Mouse (Mus musculus): ENCODE measurements around the gene Stk32c. TPM values are rescaled to one million over a fixed set of nuclear protein-coding genes. Genes with fewer than 3 reads are reported as not detected.
A peak's percentile ranks its signal among the peaks of the same experiment; 100 is the strongest.

The Stk32c gene
- polyA plus RNA-seq, 1 experiment from 2014 or later: 1.2 TPM

- H3K27me3 ChIP-seq (ENCODE audit: control insufficient read depth, insufficient read depth, low read length): no peaks in the 10 kb centered on the region
- no peaks in the 10 kb centered on the region for H3K4me1 ChIP-seq (replicated peaks; ENCODE audit: control insufficient read depth, insufficient read depth, low read length)
- no peak for ATAC-seq (ENCODE audit: low FRiP score)
- H3K4me2 ChIP-seq (replicated peaks): no peak overlapping the region
- 66% methylated on average over 3 of the region's 3 CpGs for WGBS
- H3K4me3 ChIP-seq (replicated peaks; ENCODE audit: low read length): no peak overlapping the region
- no peak overlapping the region for H3K27ac ChIP-seq
- H3K9me3 ChIP-seq (ENCODE audit: control insufficient read depth, low read length): no peaks in the 10 kb centered on the region
- H3K9ac ChIP-seq: no peak overlapping the region
- H3K36me3 ChIP-seq (replicated peaks; ENCODE audit: control insufficient read depth, insufficient read depth): peaks cover 49% of the 10 kb centered on the region
- DNase-seq (ENCODE audit: low spot score): no peak
Measured at GRCm38 (mm10) chr7:139101826-139102225, 111.3 kb downstream of the Stk32c start.

GRCm38 (mm10) chr7:139101286-139101804 lies 111.8 kb downstream of the Stk32c start:
- H3K9me3 ChIP-seq (ENCODE audit: control insufficient read depth, low read length): no peaks in the 10 kb centered on the region
- no peaks in the 10 kb centered on the region for H3K27me3 ChIP-seq (ENCODE audit: control insufficient read depth, insufficient read depth, low read length)
- 0 out of 2 replicates have a peak overlapping the region, but pooled peaks have one; percentile 32 for H3K27ac ChIP-seq
- no peaks in the 10 kb centered on the region for H3K4me1 ChIP-seq (replicated peaks; ENCODE audit: control insufficient read depth, insufficient read depth, low read length)
- no peak for ATAC-seq (ENCODE audit: low FRiP score)
- H3K9ac ChIP-seq: no peak overlapping the region
- DNase-seq (ENCODE audit: low spot score): no peak
- H3K36me3 ChIP-seq (replicated peaks; ENCODE audit: control insufficient read depth, insufficient read depth): peaks cover 54% of the 10 kb centered on the region
- H3K4me3 ChIP-seq (replicated peaks; ENCODE audit: low read length): no peak overlapping the region
- H3K4me2 ChIP-seq (replicated peaks): no peak overlapping the region
- WGBS: 79% methylated on average over 10 of the region's 10 CpGs

GRCm38 (mm10) chr7:139100531-139101095 lies 112.5 kb downstream of the Stk32c start:
- no peak overlapping the region for H3K4me3 ChIP-seq (replicated peaks; ENCODE audit: low read length)
- H3K4me2 ChIP-seq (replicated peaks): no peak overlapping the region
- peaks cover 61% of the 10 kb centered on the region for H3K36me3 ChIP-seq (replicated peaks; ENCODE audit: control insufficient read depth, insufficient read depth)
- no peaks in the 10 kb centered on the region for H3K4me1 ChIP-seq (replicated peaks; ENCODE audit: control insufficient read depth, insufficient read depth, low read length)
- no peak for ATAC-seq (ENCODE audit: low FRiP score)
- no peak overlapping the region for H3K9ac ChIP-seq
- H3K9me3 ChIP-seq (ENCODE audit: control insufficient read depth, low read length): no peaks in the 10 kb centered on the region
- no peak overlapping the region for H3K27ac ChIP-seq
- 63% methylated on average over 12 of the region's 12 CpGs for WGBS
- no peaks in the 10 kb centered on the region for H3K27me3 ChIP-seq (ENCODE audit: control insufficient read depth, insufficient read depth, low read length)
- DNase-seq (ENCODE audit: low spot score): no peak

- 89% methylated on average over 6 of the region's 6 CpGs for WGBS
- no peak overlapping the region for H3K4me2 ChIP-seq (replicated peaks)
- H3K27me3 ChIP-seq (ENCODE audit: control insufficient read depth, insufficient read depth, low read length): no peaks in the 10 kb centered on the region
- DNase-seq (ENCODE audit: low spot score): no peak
- H3K9ac ChIP-seq: no peak overlapping the region
- peaks cover 95% of the 10 kb centered on the region for H3K36me3 ChIP-seq (replicated peaks; ENCODE audit: control insufficient read depth, insufficient read depth)
- H3K9me3 ChIP-seq (ENCODE audit: control insufficient read depth, low read length): no peaks in the 10 kb centered on the region
- ATAC-seq (ENCODE audit: low FRiP score): no peak
- H3K4me3 ChIP-seq (replicated peaks; ENCODE audit: low read length): no peak overlapping the region
- H3K4me1 ChIP-seq (replicated peaks; ENCODE audit: control insufficient read depth, insufficient read depth, low read length): no peaks in the 10 kb centered on the region
- H3K27ac ChIP-seq: no peak overlapping the region
Measured at GRCm38 (mm10) chr7:139096399-139096798, 116.7 kb downstream of the Stk32c start.

- no peak overlapping the region for H3K4me2 ChIP-seq (replicated peaks)
Measured at GRCm38 (mm10) chr7:139095282-139095681, 117.8 kb downstream of the Stk32c start.

GRCm38 (mm10) chr7:139094761-139095160 lies 118.3 kb downstream of the Stk32c start:
- Histone ChIP-seq H3K9ac (no peak overlapping the region), H3K27ac (no peak overlapping the region), H3K9me3 (ENCODE audit: control insufficient read depth, low read length) (no peaks in the 10 kb centered on the region), H3K27me3 (ENCODE audit: control insufficient read depth, insufficient read depth, low read length) (no peaks in the 10 kb centered on the region), H3K36me3 (replicated peaks; ENCODE audit: control insufficient read depth, insufficient read depth) (peaks cover 95% of the 10 kb centered on the region), H3K4me3 (replicated peaks; ENCODE audit: low read length) (no peak overlapping the region), H3K4me2 (replicated peaks) (no peak overlapping the region), H3K4me1 (replicated peaks; ENCODE audit: control insufficient read depth, insufficient read depth, low read length) (peaks cover 6% of the 10 kb centered on the region; the same call in 1 of the 2 replicates)
- no peak for ATAC-seq (ENCODE audit: low FRiP score)
- DNase-seq (ENCODE audit: low spot score): no peak
- 75% methylated on average over 6 of the region's 6 CpGs for WGBS

More at GRCm38 (mm10) chr7:139095282-139095681, 117.8 kb downstream of the Stk32c start:
- Histone ChIP-seq H3K9me3 (ENCODE audit: control insufficient read depth, low read length) (no peaks in the 10 kb centered on the region), H3K36me3 (replicated peaks; ENCODE audit: control insufficient read depth, insufficient read depth) (peaks cover 95% of the 10 kb centered on the region), H3K27me3 (ENCODE audit: control insufficient read depth, insufficient read depth, low read length) (no peaks in the 10 kb centered on the region), H3K27ac (no peak overlapping the region), H3K9ac (no peak overlapping the region), H3K4me3 (replicated peaks; ENCODE audit: low read length) (no peak overlapping the region), H3K4me1 (replicated peaks; ENCODE audit: control insufficient read depth, insufficient read depth, low read length) (peaks cover under 1% of the 10 kb centered on the region; the same call in 1 of the 2 replicates)
- ATAC-seq (ENCODE audit: low FRiP score) (no peak), DNase-seq (ENCODE audit: low spot score) (no peak)
- WGBS: 82% methylated on average over 7 of the region's 7 CpGs

GRCm38 (mm10) chr7:139093781-139094180 lies 119.3 kb downstream of the Stk32c start:
- 90% methylated on average over 7 of the region's 7 CpGs for WGBS
- ATAC-seq (ENCODE audit: low FRiP score) (no peak), DNase-seq (ENCODE audit: low spot score) (no peak)
- no peak overlapping the region for H3K9ac ChIP-seq
- H3K27ac ChIP-seq: no peak overlapping the region
- peaks cover 14% of the 10 kb centered on the region for H3K4me1 ChIP-seq (replicated peaks; ENCODE audit: control insufficient read depth, insufficient read depth, low read length)
- H3K4me3 ChIP-seq (replicated peaks; ENCODE audit: low read length): no peak overlapping the region
- H3K4me2 ChIP-seq (replicated peaks): no peak overlapping the region
- no peaks in the 10 kb centered on the region for H3K27me3 ChIP-seq (ENCODE audit: control insufficient read depth, insufficient read depth, low read length)
- H3K9me3 ChIP-seq (ENCODE audit: control insufficient read depth, low read length): no peaks in the 10 kb centered on the region
- H3K36me3 ChIP-seq (replicated peaks; ENCODE audit: control insufficient read depth, insufficient read depth): peaks cover 91% of the 10 kb centered on the region

GRCm38 (mm10) chr7:139093124-139093523 lies 120.0 kb downstream of the Stk32c start:
- Histone ChIP-seq H3K27ac (no peak overlapping the region), H3K9ac (no peak overlapping the region), H3K9me3 (ENCODE audit: control insufficient read depth, low read length) (no peaks in the 10 kb centered on the region), H3K27me3 (ENCODE audit: control insufficient read depth, insufficient read depth, low read length) (no peaks in the 10 kb centered on the region), H3K36me3 (replicated peaks; ENCODE audit: control insufficient read depth, insufficient read depth) (peaks cover 85% of the 10 kb centered on the region), H3K4me3 (replicated peaks; ENCODE audit: low read length) (no peak overlapping the region), H3K4me1 (replicated peaks; ENCODE audit: control insufficient read depth, insufficient read depth, low read length) (peaks cover 21% of the 10 kb centered on the region), H3K4me2 (replicated peaks) (no peak overlapping the region)
- WGBS: 88% methylated on average over 5 of the region's 5 CpGs
- no peak for DNase-seq (ENCODE audit: low spot score)
- ATAC-seq (ENCODE audit: low FRiP score): no peak

GRCm38 (mm10) chr7:139092676-139093075 lies 120.4 kb downstream of the Stk32c start:
- Histone ChIP-seq H3K36me3 (replicated peaks; ENCODE audit: control insufficient read depth, insufficient read depth) (peaks cover 80% of the 10 kb centered on the region), H3K9ac (no peak overlapping the region), H3K4me3 (replicated peaks; ENCODE audit: low read length) (no peak overlapping the region), H3K4me2 (replicated peaks) (no peak overlapping the region), H3K27ac (no peak overlapping the region), H3K4me1 (replicated peaks; ENCODE audit: control insufficient read depth, insufficient read depth, low read length) (peaks cover 25% of the 10 kb centered on the region), H3K9me3 (ENCODE audit: control insufficient read depth, low read length) (no peaks in the 10 kb centered on the region), H3K27me3 (ENCODE audit: control insufficient read depth, insufficient read depth, low read length) (no peaks in the 10 kb centered on the region)
- DNase-seq (ENCODE audit: low spot score): no peak
- ATAC-seq (ENCODE audit: low FRiP score): no peak
- WGBS: 97% methylated on average over 5 of the region's 5 CpGs

All from hindbrain, embryonic 14.5 days (tissue).